Mouse (Mus musculus) ES-Bruce4 (cell line): ENCODE data around the gene Acsl3. TPM values are rescaled to one million over a fixed set of nuclear protein-coding genes. Genes with fewer than 3 reads are reported as not detected.

Experiments
- H3K27ac ChIP-seq: 2 replicates; pipeline ENCODE4 v1.5.1; 2012; ENCODE audit warnings: low read length, inconsistent platforms; ENCODE audit not compliant: insufficient read depth
- H3K27me3 ChIP-seq: 2 replicates; pipeline ENCODE4 v1.6.1; 2012; ENCODE audit warnings: mild to moderate bottlenecking, low read length, inconsistent platforms; ENCODE audit not compliant: control insufficient read depth, poor library complexity, insufficient read depth, severe bottlenecking
- H3K36me3 ChIP-seq: 2 replicates; pipeline ENCODE4 v1.6.1; 2012; ENCODE audit warnings: inconsistent platforms, mild to moderate bottlenecking, low read length, moderate library complexity; ENCODE audit not compliant: control insufficient read depth, poor library complexity, insufficient read depth, severe bottlenecking
- H3K4me1 ChIP-seq: one replicate; pipeline ENCODE4 v1.8.1; 2011; ENCODE audit warnings: low read length; ENCODE audit not compliant: control insufficient read depth, insufficient read depth
- H3K4me3 ChIP-seq: 2 replicates; pipeline ENCODE4 v1.5.1; 2011; ENCODE audit warnings: low read depth, mild to moderate bottlenecking, low read length
- H3K9ac ChIP-seq: 2 replicates; pipeline ENCODE4 v1.6.1; 2012; ENCODE audit warnings: low read depth, mild to moderate bottlenecking, inconsistent platforms; ENCODE audit not compliant: poor library complexity, severe bottlenecking
- H3K9me3 ChIP-seq: replicated peaks from 2 replicates; pipeline ENCODE4 v1.6.1; 2012; ENCODE audit warnings: mild to moderate bottlenecking, low read length, inconsistent platforms; ENCODE audit not compliant: control insufficient read depth, poor library complexity, insufficient read depth, severe bottlenecking
- CTCF ChIP-seq: IDR thresholded peaks from one replicate; pipeline ENCODE4 v1.8.1; 2011; ENCODE audit warnings: low read depth, low read length
- EP300 ChIP-seq: IDR thresholded peaks from 2 replicates; pipeline ENCODE4 v1.6.1; 2011; ENCODE audit warnings: low read depth, low read length; ENCODE audit not compliant: insufficient read depth
- POLR2A ChIP-seq: IDR thresholded peaks from one replicate; pipeline ENCODE4 v1.8.1; 2011; ENCODE audit warnings: low read length; ENCODE audit not compliant: insufficient read depth
- polyA plus RNA-seq: library from polyadenylated mRNA; stranded (reverse); fragments of >200 nt; gene quantifications from 2 replicates; pipeline ENCODE4 v1.2.4, GENCODE M21; 2011; ENCODE audit warnings: low read depth; ENCODE audit not compliant: missing spikeins, insufficient read depth, insufficient read length

The Acsl3 gene
- polyA plus RNA-seq, 1 experiment, result 143 TPM

DNA sequence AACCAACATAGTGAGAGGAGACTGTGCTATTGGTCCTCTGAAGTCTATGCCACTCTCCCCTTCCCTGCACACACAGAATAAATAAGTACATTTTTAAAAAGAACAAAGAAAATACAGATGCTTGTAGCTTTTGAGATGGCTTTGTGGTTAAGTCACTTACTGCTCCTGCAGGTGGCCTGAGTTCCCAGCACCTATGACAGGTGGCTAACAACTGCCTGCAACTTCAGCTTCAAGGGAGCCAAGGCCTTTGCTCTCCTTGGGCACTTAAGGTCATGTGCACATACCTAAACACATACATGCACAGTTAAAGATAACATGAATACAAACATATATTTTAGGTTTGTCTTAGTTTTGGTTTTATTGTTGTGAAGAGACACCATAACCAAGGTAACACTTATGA, 16.8 kb upstream of the Acsl3 start:
- no peaks in the 10 kb centered on the region for H3K9me3 ChIP-seq
- H3K4me3 ChIP-seq, result no peak overlapping the region
- no peak for TF ChIP-seq POLR2A
- H3K36me3 ChIP-seq, result no peaks in the 10 kb centered on the region
- H3K27ac ChIP-seq, result no peak overlapping the region
- no peak overlapping the region for H3K9ac ChIP-seq
- H3K27me3 ChIP-seq, result no peaks in the 10 kb centered on the region; the same call in 1 of the 2 replicates
- H3K4me1 ChIP-seq, result no peaks in the 10 kb centered on the region

- Histone ChIP-seq H3K36me3 (no peaks in the 10 kb centered on the region), H3K9ac (no peak overlapping the region), H3K4me3 (no peak overlapping the region), H3K27me3 (no peaks in the 10 kb centered on the region; the same call in 1 of the 2 replicates), H3K9me3 (no peaks in the 10 kb centered on the region), H3K27ac (no peak overlapping the region), H3K4me1 (no peaks in the 10 kb centered on the region)
- no peak for TF ChIP-seq CTCF
- TF ChIP-seq POLR2A, result no peak
Measured at GRCm38 (mm10) chr1:78641791-78642190, 15.8 kb upstream of the Acsl3 start.

DNA sequence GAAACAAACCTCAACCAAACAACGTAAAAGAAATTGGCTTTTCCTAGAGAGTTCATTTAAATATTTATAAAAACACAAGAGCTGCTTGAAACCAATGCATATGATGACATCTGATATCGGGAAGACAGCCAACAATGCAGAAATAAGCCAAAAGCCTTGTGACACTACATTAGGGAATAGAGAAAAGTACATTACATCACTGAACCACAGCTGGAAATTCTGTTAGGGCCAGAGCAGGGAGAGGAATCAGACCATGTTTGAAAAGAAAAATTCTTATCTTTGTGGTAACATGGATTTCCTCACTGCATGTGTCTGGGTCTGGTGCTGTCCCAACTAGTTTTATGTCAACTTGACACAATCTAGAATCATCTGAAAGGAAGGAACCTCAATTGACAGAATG, 15.4 kb upstream of the Acsl3 start:
- Histone ChIP-seq H3K4me3 (no peak overlapping the region), H3K27me3 (no peaks in the 10 kb centered on the region; the same call in 1 of the 2 replicates), H3K36me3 (no peaks in the 10 kb centered on the region), H3K9ac (no peak overlapping the region), H3K9me3 (no peaks in the 10 kb centered on the region), H3K27ac (no peak overlapping the region), H3K4me1 (no peaks in the 10 kb centered on the region)
- no peak for TF ChIP-seq CTCF

- Histone ChIP-seq H3K36me3 (no peaks in the 10 kb centered on the region), H3K4me1 (peaks cover 3% of the 10 kb centered on the region), H3K4me3 (no peak overlapping the region), H3K27me3 (no peaks in the 10 kb centered on the region; the same call in 1 of the 2 replicates), H3K9ac (no peak overlapping the region), H3K27ac (no peak overlapping the region), H3K9me3 (no peaks in the 10 kb centered on the region)
- TF ChIP-seq CTCF, result no peak
- no peak for TF ChIP-seq EP300
- TF ChIP-seq POLR2A, result no peak
Measured at GRCm38 (mm10) chr1:78647317-78647885, 10.2 kb upstream of the Acsl3 start.

DNA sequence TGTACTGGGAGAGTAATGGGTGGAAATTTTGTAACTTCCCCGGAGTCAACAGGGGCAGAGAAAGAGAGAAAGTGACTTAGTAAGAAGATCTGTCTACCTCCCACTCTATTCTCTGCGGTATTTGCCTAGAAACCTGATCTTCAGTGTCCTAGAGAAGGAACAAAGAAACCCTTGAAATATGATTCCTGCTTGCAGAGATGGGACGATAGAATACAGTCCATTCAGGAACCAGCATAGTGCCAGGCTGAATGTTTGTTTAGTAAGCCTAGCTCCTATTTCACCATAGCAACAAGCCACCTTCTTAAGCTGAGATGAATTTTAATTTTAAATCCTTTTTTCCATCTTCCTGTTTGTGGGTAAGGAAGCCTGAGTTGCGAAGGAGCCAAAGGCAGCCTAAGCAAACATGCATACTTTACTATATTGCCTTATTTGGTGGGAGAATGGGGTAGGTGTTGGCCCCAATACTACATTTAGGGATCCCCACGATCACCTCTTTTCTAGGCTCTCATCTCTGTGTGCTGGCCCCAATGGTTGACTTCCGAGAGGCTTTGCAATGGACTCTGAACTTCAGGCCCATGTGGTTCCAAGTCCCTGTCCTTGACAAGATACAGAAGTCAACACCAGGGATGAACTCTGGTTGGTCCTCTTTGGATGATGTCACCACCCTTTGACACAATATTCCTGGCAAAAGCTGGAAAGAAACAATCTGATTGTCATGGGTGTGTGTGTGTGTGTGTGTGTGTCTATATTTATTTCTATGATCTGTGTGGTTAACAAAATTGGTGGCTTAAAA, 8.2 kb upstream of the Acsl3 start:
- Histone ChIP-seq H3K9me3 (no peaks in the 10 kb centered on the region), H3K27me3 (no peaks in the 10 kb centered on the region), H3K4me1 (peaks cover 3% of the 10 kb centered on the region), H3K9ac (no peak overlapping the region), H3K27ac (no peak overlapping the region), H3K36me3 (no peaks in the 10 kb centered on the region), H3K4me3 (no peak overlapping the region)
- no peak for TF ChIP-seq POLR2A
- TF ChIP-seq EP300, result no peak
- no peak for TF ChIP-seq CTCF

DNA sequence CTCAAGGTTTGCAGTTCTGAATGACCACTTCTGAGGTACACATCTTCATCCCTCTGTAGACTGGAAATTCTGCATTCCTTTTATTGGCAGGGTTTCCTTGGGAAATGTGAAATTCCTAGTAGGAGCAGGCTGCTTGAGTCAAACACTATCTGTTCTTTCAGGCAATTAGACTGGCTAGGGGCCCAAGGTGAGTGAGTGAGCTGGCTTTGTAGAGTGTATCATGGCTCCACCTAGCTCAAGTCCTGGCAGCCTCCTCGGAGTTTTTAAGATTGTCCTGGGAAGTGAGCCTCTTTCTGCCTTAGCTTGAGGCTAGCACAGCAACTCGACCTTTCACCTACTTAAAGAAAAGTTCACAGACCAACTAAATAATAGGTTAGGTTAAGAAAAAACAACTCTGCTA, 1.2 kb upstream of the Acsl3 start:
- Histone ChIP-seq H3K4me3 (no peak overlapping the region), H3K27ac (no peak overlapping the region), H3K27me3 (no peaks in the 10 kb centered on the region), H3K9ac (no peak overlapping the region), H3K9me3 (no peaks in the 10 kb centered on the region), H3K36me3 (no peaks in the 10 kb centered on the region), H3K4me1 (no peaks in the 10 kb centered on the region)
- TF ChIP-seq CTCF (no peak), EP300 (no peak), POLR2A (no peak)
